Mouse (Mus musculus) liver, embryonic 14.5 days (tissue): ENCODE data around the gene Actl10.

Source experiments
- CTCF ChIP-seq: IDR thresholded peaks from 2 replicates; pipeline ENCODE4 v1.5.1; 2016; ENCODE audit warnings: antibody characterized with exemption, low read depth, control low read depth
- EP300 ChIP-seq: IDR thresholded peaks from 2 replicates; pipeline ENCODE4 v1.6.1; 2016; ENCODE audit warnings: antibody characterized with exemption, low read depth

DNA sequence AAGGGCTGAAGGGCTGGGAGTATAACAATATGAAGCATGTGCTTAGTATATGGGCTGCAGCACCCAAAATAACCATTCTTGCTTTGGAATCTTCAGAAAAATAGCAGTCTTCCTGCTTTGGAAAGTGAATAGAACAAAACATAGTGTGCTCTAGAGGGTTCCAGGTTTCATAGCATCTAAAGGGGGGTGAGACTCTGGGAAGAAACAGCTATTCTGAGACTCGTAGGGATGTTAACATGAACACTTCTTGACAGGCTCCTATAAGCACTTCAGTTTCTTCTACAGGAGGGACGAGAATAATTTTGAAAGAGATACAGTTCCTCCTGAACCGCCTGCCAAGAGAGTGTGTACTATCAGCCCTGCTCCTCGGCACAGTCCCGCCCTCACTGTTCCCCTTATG lies 34.2 kb upstream of the Actl10 start:
- TF ChIP-seq CTCF (no peak), EP300 (no peak)
